Mouse (Mus musculus) CH12.LX (cell line): ENCODE measurements around the gene Rbp4.

ENCODE experiments used
- CTCF ChIP-seq, 2 experiments: IDR thresholded peaks in 1 of 2; conservative IDR thresholded peaks in 1 of 2; 2 replicates each; pipeline ENCODE4 v1.5.1; 2011 to 2012; ENCODE audit warnings: low read depth in 2 of 2, low read length in 2 of 2, improper control_type of control experiment in 1 of 2, inconsistent platforms in 1 of 2, mild to moderate bottlenecking in 1 of 2, moderate library complexity in 1 of 2
- E2F4 ChIP-seq: IDR thresholded peaks from 2 replicates; pipeline ENCODE4 v1.6.1; 2011; ENCODE audit warnings: low read depth, low read length, improper control_type of control experiment; ENCODE audit not compliant: insufficient replicate concordance
- EP300 ChIP-seq: IDR thresholded peaks from 2 replicates; pipeline ENCODE4 v1.6.1; 2011; ENCODE audit warnings: low read length, improper control_type of control experiment
- ETS1 ChIP-seq: conservative IDR thresholded peaks from 2 replicates; pipeline ENCODE4 v1.6.1; 2012; ENCODE audit warnings: low read depth, mild to moderate bottlenecking, inconsistent platforms, low read length, improper control_type of control experiment, moderate library complexity
- GABPA ChIP-seq: IDR thresholded peaks from 2 replicates; pipeline ENCODE4 v1.6.1; 2012; ENCODE audit warnings: low read depth, low read length, improper control_type of control experiment, inconsistent platforms; ENCODE audit not compliant: insufficient replicate concordance
- MAZ ChIP-seq: IDR thresholded peaks from 2 replicates; pipeline ENCODE4 v1.6.1; 2012; ENCODE audit warnings: low read depth, mild to moderate bottlenecking, inconsistent platforms, low read length, improper control_type of control experiment, moderate library complexity
- NRF1 ChIP-seq: IDR thresholded peaks from 2 replicates; pipeline ENCODE4 v1.6.1; 2014; ENCODE audit warnings: low read depth, mild to moderate bottlenecking, inconsistent platforms, low read length, improper control_type of control experiment, moderate library complexity
- POLR2A ChIP-seq: IDR thresholded peaks from 2 replicates; pipeline ENCODE4 v1.6.1; 2011; ENCODE audit warnings: low read depth, mild to moderate bottlenecking, improper control_type of control experiment, low read length

- TF ChIP-seq CTCF (conservative IDR thresholded peaks at IDR 0.05 in 1 of 2, IDR thresholded peaks at IDR 0.05 in 1 of 2; ENCODE audit: low read depth in 2 of 2, low read length in 2 of 2) (no peak), ETS1 (no peak), POLR2A (no peak), E2F4 (no peak), GABPA (no peak), NRF1 (no peak), EP300 (no peak), MAZ (no peak)
Observed at GRCm38 (mm10) chr19:38075051-38075450, 50.0 kb downstream of the Rbp4 start.
